Mouse (Mus musculus): ENCODE measurements around the gene Ldb3.

Ldb3 gene

DNA sequence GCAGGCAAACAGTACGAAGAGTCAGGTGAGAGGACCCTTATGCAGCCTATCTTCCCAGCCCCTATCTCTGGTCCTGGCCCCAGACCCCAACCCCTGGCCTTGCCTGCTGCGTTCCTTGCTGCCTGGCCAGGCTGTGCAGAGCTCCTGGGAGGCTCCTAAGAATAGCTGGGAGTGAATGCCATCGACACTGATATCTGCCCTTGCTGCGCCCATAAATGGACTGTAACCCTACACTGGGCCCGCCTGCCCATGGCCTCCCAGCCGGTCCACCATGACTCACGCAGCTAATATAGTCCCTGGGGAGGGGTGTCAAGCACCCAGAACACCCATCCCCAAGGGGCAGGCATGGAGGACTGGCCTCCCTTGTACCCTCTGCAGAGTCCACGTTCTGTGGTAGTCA lies at the start of gene Ldb3:
Ldb3 (minus strand) TSS at position 185 of the 400 bp plus-strand sequence.
- no peak for DNase-seq (ENCODE audit: low read depth in 1 of 2, low spot score in 2 of 2)

DNA sequence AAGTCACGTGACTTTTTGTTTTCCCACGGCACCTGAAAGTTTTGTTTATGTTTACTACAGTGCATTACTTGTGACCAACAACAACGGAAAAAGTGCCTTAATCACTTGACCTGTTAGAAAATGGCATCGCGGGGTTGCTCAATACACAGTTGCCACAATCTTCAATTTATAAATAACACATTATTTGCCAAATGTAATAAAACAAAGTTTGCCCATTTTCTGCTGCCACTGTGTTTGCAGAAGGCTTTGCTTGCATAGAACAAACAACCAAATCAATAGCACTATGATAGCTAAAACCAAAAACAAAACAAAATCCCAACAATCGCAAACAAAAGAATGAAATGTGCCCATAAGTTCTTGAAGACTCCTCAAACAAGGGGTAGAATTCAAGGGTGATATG lies 47.2 kb upstream of the Ldb3 start:
- no peak for DNase-seq (ENCODE audit: low read depth in 1 of 2, low spot score in 2 of 2)

DNA sequence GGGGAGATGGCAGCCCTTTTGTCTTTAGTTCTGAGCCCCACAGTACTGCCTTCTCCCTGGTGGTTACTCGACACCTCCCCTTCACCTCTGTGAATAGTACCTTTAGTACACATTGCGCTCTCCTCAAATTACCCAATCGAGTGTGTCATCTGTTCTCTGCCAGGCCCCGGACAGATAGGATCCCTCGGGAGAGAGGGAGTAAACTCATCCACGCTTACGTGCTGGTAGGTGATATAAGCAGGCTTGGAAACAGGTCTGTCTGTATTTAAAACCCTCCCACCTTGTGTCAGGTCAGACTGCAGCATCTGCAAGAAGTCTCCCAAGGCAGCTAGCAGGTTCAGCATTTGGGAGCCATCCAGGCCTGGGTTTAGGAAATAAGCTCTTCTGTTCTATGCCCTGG lies 46.7 kb upstream of the Ldb3 start:
- DNase-seq (ENCODE audit: low read depth in 1 of 2, low spot score in 2 of 2): no peak

DNA sequence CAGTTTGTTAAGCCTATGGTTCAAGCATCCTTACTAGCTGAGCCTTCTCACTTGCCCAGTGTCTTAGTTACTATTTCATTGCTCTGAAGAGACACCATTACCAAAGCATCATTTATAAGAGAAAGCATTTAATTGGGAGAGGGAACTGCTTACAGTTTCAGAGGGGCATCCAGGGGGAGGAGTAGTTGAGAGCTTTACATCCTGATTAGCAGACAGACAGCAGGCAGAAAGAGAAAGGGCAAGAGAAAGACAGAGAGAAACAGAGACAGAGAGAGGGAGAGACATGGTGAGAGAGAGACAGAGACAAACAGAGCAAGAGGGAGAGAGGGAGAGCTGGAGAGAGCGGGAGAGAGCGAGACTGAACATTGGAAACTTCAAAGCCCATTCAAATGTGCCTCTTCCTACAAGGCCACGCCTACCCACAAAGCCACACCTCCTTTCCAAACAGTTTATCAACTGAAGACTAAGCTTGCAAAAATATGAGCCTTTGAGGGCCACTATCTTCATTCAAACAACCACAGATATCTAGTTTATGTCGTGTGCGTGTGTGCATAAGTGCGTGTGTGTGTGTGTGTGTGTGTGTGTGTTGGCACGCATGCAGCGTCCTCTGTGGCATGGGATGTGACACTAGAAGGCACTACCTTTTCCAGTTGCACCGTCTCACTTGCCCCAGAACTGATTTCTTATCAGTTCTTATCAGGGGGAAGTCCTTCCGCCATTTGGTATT lies 44.4 kb upstream of the Ldb3 start:
- no peak for DNase-seq (ENCODE audit: low read depth in 1 of 2, low spot score in 2 of 2)

DNA sequence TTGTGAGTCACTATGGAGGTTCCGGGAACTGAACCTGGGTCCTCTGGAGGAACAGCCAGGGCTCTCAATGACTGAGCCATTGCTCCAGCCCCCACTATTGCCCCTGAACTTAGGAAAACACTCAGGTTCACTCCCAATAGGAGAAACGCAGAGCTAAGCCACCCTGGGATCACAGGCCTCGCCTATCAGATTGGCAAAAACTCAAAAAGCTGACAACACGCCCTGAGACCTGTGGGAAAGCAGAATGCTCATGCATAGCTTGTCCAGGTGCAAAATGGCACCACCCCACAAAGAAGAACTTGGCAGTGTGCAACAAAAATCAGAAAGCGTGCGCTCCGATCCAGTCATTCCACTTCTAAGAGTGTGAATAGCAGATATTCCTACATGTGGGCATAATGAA lies 38.3 kb upstream of the Ldb3 start:
- DNase-seq (ENCODE audit: low read depth in 1 of 2, low spot score in 2 of 2): no peak

DNA sequence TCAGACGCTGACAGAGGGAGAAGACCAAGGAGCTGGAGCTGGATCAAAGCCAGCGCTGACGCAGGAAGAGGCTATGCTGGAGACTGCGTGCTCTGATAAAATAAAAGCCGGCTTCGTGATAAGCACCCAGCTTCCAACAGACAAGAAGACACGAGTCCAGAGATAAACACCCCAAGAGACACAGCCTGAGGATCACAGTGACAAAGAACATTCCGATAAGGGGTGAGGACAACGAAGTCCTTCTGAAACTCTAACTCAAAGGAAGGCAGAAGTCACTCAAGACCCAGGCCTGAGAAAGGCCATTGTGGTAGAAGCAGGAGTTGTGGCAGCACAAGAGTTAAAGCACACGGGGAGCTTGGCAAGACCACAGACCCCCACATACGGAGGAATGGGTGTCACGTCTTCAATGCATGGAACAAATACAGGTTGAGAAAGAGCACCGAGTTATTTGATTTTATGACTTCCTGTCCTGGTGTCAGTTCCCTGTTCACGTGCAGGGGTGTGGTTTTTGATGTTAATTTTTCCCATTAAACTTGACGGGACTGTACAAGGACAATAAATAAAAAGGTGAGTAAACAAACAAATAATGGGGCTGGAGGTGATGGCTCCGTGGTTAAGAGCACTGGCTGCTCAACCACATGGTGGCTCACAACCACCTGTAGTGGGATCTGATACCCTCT lies 35.2 kb upstream of the Ldb3 start:
- DNase-seq (ENCODE audit: low read depth in 1 of 2, low spot score in 2 of 2): no peak

DNA sequence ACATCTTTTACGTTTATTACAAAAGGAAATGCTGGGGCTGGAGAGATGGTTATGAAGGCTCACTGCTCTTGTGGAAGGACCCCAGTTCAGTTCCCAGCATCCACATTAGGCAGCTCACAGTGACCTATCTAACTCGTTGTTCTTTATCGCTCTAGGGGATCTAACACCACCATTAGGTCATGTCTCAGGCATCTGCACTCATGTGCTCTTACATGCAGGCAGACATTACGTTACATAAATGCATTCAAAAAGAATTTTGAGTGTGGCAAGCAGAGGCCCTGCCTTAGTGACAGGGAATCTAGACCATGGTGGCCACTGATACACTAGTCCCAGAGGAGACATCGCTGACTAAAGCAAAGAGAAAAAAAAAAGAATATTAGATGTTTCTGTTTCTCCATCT lies 34.6 kb upstream of the Ldb3 start:
- DNase-seq (ENCODE audit: low read depth in 1 of 2, low spot score in 2 of 2): no peak

DNA sequence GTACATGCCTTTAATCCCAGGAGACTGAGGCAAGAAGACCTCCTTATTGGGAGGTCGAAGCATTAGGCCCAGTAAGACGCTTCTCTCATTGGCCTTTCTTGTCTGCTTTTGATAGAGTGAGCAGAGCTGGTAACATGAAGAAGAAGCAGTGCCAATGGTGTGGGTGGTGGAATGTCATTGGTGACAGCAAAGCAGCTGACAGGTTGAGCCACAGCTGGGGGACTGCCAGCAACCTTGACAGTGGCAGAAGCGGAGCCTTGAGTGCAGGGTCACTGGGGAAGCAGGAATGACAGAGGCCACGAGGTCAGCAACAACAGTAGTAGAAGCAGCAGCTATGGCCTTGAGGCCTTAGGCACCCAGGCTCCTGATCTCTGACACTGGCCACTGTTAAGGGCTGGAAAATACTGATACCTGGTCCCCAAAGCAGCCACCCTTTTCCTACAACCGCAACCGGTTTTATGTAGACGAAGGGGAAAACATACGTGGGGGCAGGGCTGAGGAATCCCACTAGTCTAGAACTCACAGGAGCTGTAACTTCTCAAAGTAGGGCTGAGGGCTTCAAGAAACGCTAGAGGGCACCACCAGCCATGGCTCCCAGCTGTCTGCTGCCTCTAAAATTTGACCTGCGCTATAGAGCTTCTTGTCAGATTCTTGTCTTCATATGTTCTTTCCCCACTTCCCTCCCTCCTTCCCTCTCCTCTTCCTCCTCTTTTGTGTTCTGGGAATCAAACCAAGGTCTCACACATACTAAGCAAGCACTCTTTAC lies 32.3 kb upstream of the Ldb3 start:
- DNase-seq (ENCODE audit: low read depth in 1 of 2, low spot score in 2 of 2): no peak

DNA sequence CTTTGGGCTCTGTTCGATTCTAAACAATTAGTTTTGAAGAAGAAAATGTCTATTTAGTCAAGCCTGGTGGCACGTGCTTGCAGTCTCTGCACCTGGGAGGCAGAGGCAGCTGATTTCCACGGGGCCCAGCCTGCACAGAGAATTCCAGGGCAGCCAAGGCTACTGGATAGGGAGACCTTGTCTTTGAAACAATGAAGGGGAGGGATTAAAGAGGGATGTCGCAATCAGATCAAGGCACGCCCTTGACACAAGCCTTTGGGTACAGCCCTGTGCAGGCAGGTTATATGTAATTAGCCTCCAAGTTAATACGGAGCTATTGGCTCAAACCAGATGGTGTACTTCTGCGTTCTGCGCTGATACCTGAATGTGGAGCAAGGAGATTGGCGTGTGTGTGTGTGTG lies 30.3 kb upstream of the Ldb3 start:
- DNase-seq (ENCODE audit: low read depth in 1 of 2, low spot score in 2 of 2): no peak

DNA sequence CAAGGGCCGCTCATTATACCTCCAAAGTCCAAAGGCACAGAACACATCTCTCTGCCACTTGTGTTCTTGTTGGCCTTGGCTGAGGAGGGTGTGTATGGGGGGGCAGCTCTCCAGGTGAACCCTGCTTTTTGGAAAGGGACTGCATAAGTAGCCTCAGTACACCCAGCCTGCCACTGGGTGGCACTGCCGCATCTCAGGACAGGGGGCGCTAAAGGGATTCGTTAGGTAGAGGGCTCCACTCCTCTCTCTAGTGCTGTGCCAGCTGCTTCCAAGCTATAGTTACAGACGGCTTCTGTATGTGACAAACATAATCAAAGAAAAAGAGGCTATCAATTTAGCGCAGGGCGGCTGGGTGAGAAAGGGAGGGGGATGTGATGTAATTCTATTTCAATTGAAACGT lies 28.3 kb upstream of the Ldb3 start:
- DNase-seq (ENCODE audit: low read depth in 1 of 2, low spot score in 2 of 2): peak; percentile 11 to 26

DNA sequence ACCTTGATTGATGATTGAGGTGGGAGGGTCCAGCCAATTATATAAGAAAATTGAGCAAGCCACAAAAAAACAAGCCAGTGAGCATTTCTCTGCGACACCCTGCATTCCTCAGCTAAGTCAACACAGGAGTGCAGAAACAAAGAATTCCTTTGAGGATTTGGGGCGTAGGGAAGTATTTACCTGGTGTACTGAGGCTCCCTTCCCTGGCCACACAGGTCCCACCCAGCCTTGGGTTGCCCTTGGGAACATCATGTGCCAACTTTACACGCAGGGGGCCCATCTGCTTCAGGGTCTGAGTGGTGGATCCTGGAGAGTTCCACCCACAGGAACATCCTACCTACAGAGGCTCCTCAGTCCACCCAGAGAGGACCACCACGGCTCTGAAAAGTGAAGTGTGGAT lies 27.1 kb upstream of the Ldb3 start:
- DNase-seq (ENCODE audit: low read depth in 1 of 2, low spot score in 2 of 2): no peak

DNA sequence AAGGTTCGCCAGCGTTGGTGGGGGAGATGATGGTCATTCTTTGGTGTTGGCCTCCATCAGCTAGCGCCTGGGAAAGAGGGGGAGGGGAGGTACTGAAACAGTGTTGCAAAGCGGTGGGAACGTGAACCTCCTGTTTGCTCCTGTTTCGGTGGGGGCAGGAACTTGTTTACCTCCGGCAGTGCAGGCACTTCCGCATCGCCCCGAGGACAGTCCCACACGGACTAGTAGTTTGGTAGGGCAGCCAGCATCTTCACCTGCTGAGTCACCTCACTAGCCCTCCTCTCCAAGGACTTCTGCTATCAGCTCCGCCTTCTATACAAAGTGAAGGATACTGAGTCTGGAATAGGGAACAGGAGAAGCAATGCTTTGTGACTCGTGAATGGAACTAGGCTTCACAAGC lies 26.6 kb upstream of the Ldb3 start:
- no peak for DNase-seq (ENCODE audit: low read depth in 1 of 2, low spot score in 2 of 2)

DNA sequence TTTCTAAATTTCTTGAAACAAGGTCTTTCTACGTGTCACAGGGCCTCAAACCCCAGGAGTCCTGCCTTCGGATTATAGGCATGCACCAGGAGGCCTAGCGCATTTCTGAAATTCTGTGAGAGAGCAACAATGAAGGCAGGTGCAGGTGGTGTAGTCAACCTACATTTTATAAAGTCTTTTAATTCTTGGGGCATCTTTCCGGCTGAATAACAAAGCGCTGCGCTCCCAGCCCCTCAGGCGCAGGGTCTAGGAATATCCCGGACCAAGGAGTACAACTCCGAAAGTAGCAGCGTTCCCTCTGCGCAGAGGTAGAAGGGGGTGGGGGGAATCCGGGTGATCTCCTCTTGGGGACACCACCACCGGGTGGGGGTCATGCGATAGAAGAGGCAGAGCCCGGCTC lies 26.1 kb upstream of the Ldb3 start:
- DNase-seq (ENCODE audit: low read depth in 1 of 2, low spot score in 2 of 2): no peak

DNA sequence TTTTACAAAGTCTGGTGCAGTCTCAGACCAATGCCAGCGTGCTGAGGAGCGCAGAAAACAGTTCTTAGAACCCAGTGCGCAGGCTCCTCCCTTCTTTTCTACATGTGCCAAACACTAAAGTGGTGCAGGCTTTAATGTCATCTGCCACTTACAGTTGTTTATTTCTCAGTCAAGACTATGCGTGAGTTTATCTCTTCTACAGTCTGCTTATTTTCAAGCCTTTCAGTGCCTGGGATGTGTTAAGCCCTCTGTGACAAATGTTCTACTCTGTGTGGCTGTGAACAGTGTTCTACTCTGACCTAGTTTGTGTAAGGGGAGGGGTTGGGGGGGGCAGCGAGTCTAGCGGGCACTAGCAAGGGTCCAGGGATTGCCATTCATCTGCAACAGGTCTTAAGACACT lies 25.0 kb upstream of the Ldb3 start:
- DNase-seq (ENCODE audit: low read depth in 1 of 2, low spot score in 2 of 2): no peak

DNA sequence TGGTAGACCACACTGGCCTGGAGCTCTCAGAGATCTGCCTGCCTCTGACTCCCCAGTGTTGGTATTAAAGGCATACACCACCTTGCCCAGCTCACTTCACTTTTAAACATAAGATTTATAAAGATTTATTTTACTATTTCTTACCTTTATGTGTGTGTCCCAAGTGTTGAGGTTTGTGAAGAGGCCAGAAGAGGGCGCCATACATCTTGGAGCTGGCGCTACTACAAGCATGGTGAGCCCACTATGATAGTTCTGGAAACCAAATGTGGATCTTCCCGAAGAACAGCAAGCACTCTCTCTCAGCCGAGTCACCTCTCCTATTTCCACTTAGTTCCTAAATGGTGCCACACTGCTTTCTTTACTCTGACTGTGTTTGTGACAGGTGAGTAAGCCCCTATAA lies 23.7 kb upstream of the Ldb3 start:
- DNase-seq (ENCODE audit: low read depth in 1 of 2, low spot score in 2 of 2): no peak

DNA sequence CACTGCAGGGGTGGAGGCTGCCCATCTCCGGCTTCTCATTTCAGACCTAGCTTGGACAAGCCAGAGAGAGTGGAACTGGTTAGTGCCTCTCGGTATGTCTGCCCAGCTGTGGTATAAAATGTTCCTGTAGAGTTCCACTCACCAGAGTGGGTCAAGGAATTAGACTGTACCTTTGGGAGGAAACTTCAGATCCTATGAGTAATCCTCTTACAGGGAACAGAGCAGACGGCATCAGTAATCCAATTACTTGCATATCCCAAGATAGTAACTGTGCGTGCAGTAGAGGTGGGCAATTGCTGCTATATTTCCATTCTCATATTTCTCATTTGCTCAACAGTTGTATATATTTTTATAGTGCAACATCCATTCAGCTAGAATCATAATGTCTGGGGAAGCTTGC lies 23.1 kb upstream of the Ldb3 start:
- DNase-seq (ENCODE audit: low read depth in 1 of 2, low spot score in 2 of 2): no peak

DNA sequence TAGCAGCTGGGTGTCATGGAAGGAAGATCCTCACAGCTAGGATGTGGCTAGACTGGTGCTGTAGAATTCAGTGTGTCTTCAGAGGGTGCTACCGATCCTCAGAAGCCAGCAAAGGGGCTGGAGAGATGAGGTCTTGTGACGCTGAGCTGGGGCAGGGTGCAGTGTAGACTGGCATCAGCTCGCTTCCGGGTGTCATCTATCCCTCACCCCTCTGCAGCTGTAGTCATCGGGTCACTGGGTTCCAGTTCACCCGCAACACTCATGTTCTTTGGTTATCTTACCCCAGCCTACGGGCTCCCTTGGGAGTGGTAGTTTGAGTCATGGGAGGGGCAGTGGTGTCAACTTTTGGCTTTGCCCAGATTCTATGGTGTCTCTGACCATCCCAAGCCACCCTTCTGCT lies 13.4 kb upstream of the Ldb3 start:
- no peak for DNase-seq (ENCODE audit: low read depth in 1 of 2, low spot score in 2 of 2)

DNA sequence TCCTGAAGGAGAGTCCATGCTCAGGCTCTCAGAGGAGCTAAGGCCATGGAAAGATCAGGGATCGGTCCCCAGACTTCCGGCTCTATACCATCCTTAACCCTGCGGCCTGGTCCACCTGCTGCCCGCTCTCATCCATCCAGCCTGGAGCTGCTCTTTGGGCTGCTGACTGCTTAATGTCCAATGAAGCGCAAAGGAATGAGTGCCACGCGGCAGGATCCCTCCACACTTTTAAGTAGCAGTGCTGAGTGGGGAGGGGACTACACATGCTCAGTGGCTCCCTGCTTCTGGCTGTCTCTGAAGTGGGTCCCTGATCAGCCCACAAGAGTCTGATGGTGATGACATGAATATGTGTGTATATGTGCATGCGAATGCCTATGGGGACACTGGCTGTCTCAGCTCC lies 11.5 kb upstream of the Ldb3 start, which contains the start of gene Opn4:
Opn4 (minus strand) TSS at position 202 of the 400 bp plus-strand sequence.
- no peak for DNase-seq (ENCODE audit: low read depth in 1 of 2, low spot score in 2 of 2)

DNA sequence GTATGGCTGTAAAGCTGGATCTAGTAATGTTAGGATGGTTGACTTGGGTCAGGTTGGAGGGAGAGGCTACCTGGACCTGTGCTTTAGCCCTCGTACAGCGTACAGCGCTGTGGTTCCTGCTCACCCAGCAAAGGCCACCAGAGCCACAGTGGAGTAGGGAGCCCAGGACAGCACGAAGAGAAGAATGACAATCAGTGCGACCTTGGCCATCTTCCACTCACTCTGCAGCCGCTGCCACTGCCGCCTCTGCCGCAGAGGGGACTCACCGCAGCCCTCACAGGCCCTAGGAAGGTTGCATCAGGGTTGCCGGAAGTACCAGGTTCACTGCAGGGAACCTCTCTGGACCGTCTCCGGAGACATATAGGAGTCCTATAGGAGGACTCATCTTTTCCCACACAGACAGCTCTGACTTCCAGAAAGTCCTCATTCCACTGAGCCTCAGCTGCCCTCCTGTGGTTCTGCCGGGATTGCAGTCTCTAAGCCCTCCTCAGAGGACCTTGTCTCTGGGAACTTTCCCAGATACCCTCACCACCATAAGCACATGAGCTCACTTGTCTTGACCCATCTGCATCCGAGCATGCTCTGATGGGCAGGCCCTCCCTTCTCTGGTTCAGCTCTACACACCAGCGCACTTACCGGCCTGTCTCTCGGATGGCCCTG lies 7.2 kb upstream of the Ldb3 start:
- DNase-seq (ENCODE audit: low read depth in 1 of 2, low spot score in 2 of 2): no peak

DNA sequence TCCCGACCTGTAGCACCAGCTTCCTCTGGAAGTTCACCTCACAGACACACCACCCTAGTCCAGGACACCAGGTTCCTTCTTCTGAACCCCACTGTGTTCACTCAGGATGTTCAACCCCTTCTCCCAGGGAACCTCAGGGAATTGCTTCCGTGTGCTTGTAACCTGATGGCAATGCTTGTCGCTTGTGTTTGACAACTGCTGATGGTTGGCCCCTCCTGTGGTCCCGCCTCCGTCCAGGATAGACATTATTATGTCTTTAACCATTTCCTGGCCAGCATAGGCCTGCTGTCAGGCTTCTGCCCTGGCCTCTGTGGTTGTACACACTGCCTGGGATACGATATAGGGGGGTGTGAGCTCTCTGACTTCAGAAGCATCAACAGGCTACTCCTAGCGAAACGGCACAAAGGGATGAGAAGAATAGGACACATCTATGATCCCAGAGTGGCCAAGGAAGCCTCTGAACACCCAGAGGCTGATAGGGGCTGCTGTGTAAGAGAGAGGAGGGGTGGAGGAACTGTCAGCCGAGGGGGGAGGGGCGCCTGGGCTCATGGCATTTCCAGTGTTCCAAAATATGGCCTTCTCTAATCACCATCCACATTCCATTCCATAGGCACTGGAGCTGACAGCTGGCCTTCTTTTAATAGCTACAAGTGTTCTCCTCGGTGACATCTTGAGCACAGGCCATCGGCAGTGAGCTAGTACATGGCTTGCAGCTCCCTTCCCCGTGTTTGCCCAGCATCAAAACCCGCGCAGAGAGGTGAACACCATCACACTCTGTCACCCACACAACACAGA lies 3.5 kb upstream of the Ldb3 start:
- no peak for DNase-seq (ENCODE audit: low read depth in 1 of 2, low spot score in 2 of 2)

Data from monocyte, adult 2 months (primary cell).